Mouse (Mus musculus) limb, embryonic 14.5 days (tissue): Measurements from ENCODE around the gene Dgkh. TPM values are rescaled to one million over a fixed set of nuclear protein-coding genes. Genes with fewer than 3 reads are reported as not detected.

Experiments
- ATAC-seq: fragments of 200-750 bp; cut with Nextera tagmentation; 2 replicates; pipeline ENCODE4 v1.8.0; 2017; ENCODE audit warnings: low read depth, moderate number of reproducible peaks, moderate TSS enrichment; ENCODE audit not compliant: low FRiP score
- DNase-seq: peaks from one replicate; pipeline ENCODE4 v3.0.0-alpha.2; 2015; ENCODE audit warnings: low spot score
- H3K27ac ChIP-seq: fragments of 300-500 bp; sonication (generic); replicated peaks from 2 replicates; pipeline ENCODE4 v1.5.1; 2014; ENCODE audit warnings: low read depth, mild to moderate bottlenecking, low read length, moderate library complexity, mixed read lengths
- H3K27me3 ChIP-seq: fragments of 300-500 bp; sonication (generic); 2 replicates; pipeline ENCODE4 v1.6.1; 2014; ENCODE audit warnings: low read length, mixed read lengths; ENCODE audit not compliant: control insufficient read depth, insufficient read depth
- H3K36me3 ChIP-seq: fragments of 300-500 bp; sonication (generic); 2 replicates; pipeline ENCODE4 v1.6.1; 2014; ENCODE audit warnings: mild to moderate bottlenecking, low read length, moderate library complexity, mixed read lengths; ENCODE audit not compliant: control insufficient read depth, insufficient read depth
- H3K4me1 ChIP-seq: fragments of 300-500 bp; sonication (generic); 2 replicates; pipeline ENCODE4 v1.6.1; 2014; ENCODE audit warnings: antibody characterized with exemption, low read length, mixed read lengths; ENCODE audit not compliant: control insufficient read depth, insufficient read depth
- H3K4me2 ChIP-seq: fragments of 300-500 bp; sonication (generic); replicated peaks from 2 replicates; pipeline ENCODE4 v1.6.1; 2014; ENCODE audit warnings: low read depth, mild to moderate bottlenecking, low read length, moderate library complexity; ENCODE audit not compliant: severe bottlenecking
- H3K4me3 ChIP-seq: fragments of 300-500 bp; sonication (generic); replicated peaks from 2 replicates; pipeline ENCODE4 v1.5.1; 2014; ENCODE audit warnings: low read length
- H3K9ac ChIP-seq: fragments of 300-500 bp; sonication (generic); 2 replicates; pipeline ENCODE4 v1.6.1; 2014; ENCODE audit warnings: mild to moderate bottlenecking, low read depth, low read length, moderate library complexity; ENCODE audit not compliant: severe bottlenecking
- H3K9me3 ChIP-seq: fragments of 300-500 bp; sonication (generic); 2 replicates; pipeline ENCODE4 v1.6.1; 2016; ENCODE audit warnings: low read length; ENCODE audit not compliant: control insufficient read depth
- POLR2A ChIP-seq: fragments of 200-500 bp; IDR thresholded peaks from 2 replicates; pipeline ENCODE4 v1.8.0; 2012; ENCODE audit warnings: inconsistent platforms, mild to moderate bottlenecking, moderate library complexity, borderline replicate concordance; ENCODE audit not compliant: insufficient read depth, insufficient read length; ENCODE audit errors: extremely low read depth
- WGBS: fragments of 180-500 bp; shearing (Covaris S2); extraction: QIAGEN DNeasy Blood & Tissue Kit; methylation state at CpG from one replicate; pipeline ENCODE4 v1.1.7; 2014; 5-methylcytosine and 5-hydroxymethylcytosine counted together
- polyA plus RNA-seq, 2 experiments: library from polyadenylated mRNA; depleted of rRNA in 1 of 2; stranded (reverse) in 1 of 2; unstranded in 1 of 2; fragments of >200 nt; fragmentation: Nextera tagmentation in 1 of 2; extraction: Ambion mirVana in 1 of 2; gene quantifications; 2 replicates each; pipeline versions ENCODE4 v1.2.1 to v1.2.3; 2012 to 2014

Dgkh gene
- polyA plus RNA-seq, 2 experiments, result 2.1 to 2.2 TPM

DNA sequence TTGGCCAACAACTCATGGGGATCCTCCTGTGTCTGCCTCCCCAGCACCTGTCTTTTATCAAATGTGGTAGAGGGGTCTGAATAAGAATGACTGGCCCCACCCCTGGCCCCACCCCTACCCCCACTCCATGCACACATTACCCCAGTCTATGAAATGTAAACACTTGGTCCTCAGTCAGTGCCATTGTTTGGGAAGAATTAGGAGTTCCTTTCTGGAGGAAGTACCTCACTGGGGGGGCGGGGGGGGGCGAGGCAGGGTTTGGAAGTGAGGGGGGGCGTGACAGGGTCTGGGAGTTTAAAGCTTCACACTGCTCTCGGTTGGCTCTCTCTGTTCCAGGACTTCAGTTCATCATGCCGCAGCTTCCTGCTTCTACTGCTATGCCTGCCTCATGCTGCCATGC lies 10.5 kb downstream of the Dgkh start:
- Histone ChIP-seq H3K27me3 (no peaks in the 10 kb centered on the region), H3K27ac (no peak overlapping the region), H3K9ac (no peak overlapping the region), H3K4me1 (peaks cover 8% of the 10 kb centered on the region; the same call in 1 of the 2 replicates), H3K36me3 (no peaks in the 10 kb centered on the region), H3K4me3 (no peak overlapping the region), H3K9me3 (no peaks in the 10 kb centered on the region), H3K4me2 (no peak overlapping the region)
- DNase-seq (no peak), ATAC-seq (no peak)
- WGBS, result 85% methylated on average over 4 of the region's 5 CpGs
- no peak for TF ChIP-seq POLR2A

- H3K4me1 ChIP-seq, result 0 out of 2 replicates have a peak, but pooled peaks cover 2% of the 10 kb centered on the region
- ATAC-seq (no peak), DNase-seq (no peak)
- no peak for TF ChIP-seq POLR2A
- no peak overlapping the region for H3K9ac ChIP-seq
- no peak overlapping the region for H3K4me3 ChIP-seq
- 91% methylated on average over 7 of the region's 7 CpGs for whole genome bisulfite sequencing
- H3K9me3 ChIP-seq, result no peaks in the 10 kb centered on the region
- no peak overlapping the region for H3K27ac ChIP-seq
- H3K36me3 ChIP-seq, result no peaks in the 10 kb centered on the region
- no peak overlapping the region for H3K4me2 ChIP-seq
- H3K27me3 ChIP-seq, result no peaks in the 10 kb centered on the region
These were observed 16.5 kb downstream of the Dgkh start for GRCm38 (mm10) chr14:78716035-78716434.

- no peak for ATAC-seq
- 54% methylated on average over 20 of the region's 20 CpGs for WGBS
These were observed 19.9 kb downstream of the Dgkh start for GRCm38 (mm10) chr14:78712565-78713148.

DNA sequence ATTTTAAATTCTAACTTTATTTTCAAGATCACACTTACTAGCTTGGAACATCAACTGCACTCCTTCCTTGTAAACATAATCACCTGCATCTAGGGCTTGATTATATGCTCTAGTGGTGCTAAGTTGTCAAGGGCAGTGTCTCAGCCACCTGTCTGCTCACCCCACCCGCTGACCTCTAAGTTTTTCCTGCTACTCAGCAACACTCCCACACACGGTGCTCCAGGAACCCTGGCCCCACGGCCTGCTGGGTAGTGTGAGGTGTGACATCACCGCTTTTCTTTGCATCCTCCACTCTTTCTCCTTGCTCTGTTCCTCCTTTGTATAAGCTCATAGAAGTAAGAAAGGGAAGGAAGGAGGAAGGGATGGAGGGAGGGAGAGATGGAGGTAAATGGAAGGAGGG lies 21.9 kb downstream of the Dgkh start:
- no peak overlapping the region for H3K27ac ChIP-seq
- 63% methylated on average over 4 of the region's 4 CpGs for WGBS
- no peak for TF ChIP-seq POLR2A
- ATAC-seq (no peak), DNase-seq (no peak)
- H3K9ac ChIP-seq, result no peak overlapping the region
- H3K4me1 ChIP-seq, result 0 out of 2 replicates have a peak, but pooled peaks cover 2% of the 10 kb centered on the region
- no peak overlapping the region for H3K4me2 ChIP-seq
- H3K4me3 ChIP-seq, result no peak overlapping the region
- H3K27me3 ChIP-seq, result no peaks in the 10 kb centered on the region
- no peaks in the 10 kb centered on the region for H3K9me3 ChIP-seq
- H3K36me3 ChIP-seq, result no peaks in the 10 kb centered on the region

More at GRCm38 (mm10) chr14:78712565-78713148, 19.9 kb downstream of the Dgkh start:
- no peak for DNase-seq
- Histone ChIP-seq H3K27me3 (no peaks in the 10 kb centered on the region), H3K4me3 (no peak overlapping the region), H3K36me3 (no peaks in the 10 kb centered on the region), H3K27ac (no peak overlapping the region), H3K9me3 (no peaks in the 10 kb centered on the region), H3K4me1 (0 out of 2 replicates have a peak, but pooled peaks cover 2% of the 10 kb centered on the region), H3K9ac (no peak overlapping the region), H3K4me2 (no peak overlapping the region)
- TF ChIP-seq POLR2A, result no peak

DNA sequence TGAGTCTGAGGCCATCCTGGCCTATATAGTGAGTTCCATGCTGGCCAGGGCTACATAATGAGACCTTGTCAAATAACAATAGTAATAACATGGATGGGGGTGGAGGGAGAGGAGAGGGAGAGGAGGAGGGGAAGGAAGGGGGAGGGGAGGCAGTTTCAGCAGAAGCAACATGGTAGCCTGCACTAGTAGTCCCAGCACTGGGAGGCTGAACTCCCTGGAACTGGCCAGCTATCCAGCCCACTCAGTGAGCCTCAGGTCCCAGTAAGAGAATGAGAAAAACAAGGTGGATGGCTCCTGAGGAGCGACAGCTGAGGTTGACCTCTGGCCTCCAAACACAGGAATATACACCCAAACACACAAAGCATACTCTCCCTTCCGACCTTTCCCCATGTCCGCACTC lies 27.0 kb downstream of the Dgkh start:
- TF ChIP-seq POLR2A, result no peak
- WGBS, result 82% methylated on average over 3 of the region's 3 CpGs

More for the DNA sequence above, 27.0 kb downstream of the Dgkh start:
- H3K4me3 ChIP-seq, result no peak overlapping the region
- no peak for DNase-seq
- no peak overlapping the region for H3K27ac ChIP-seq
- H3K4me1 ChIP-seq, result no peaks in the 10 kb centered on the region
- no peak for ATAC-seq
- H3K36me3 ChIP-seq, result no peaks in the 10 kb centered on the region
- H3K4me2 ChIP-seq, result no peak overlapping the region
- no peaks in the 10 kb centered on the region for H3K9me3 ChIP-seq
- no peak overlapping the region for H3K9ac ChIP-seq
- H3K27me3 ChIP-seq, result no peaks in the 10 kb centered on the region
